Mouse (Mus musculus) kidney, embryonic 16.5 days (tissue): ENCODE results near the gene Gosr1. TPM values are rescaled to one million over a fixed set of nuclear protein-coding genes. Genes with fewer than 3 reads are reported as not detected.
"Not testable (repeated sequence)": the region's sequence is repeated elsewhere in the genome, so short reads cannot be mapped to it uniquely, and the experiment has no call there.

Experiments
- ATAC-seq: fragments of 200-750 bp; cut with Nextera tagmentation; 2 replicates; pipeline ENCODE4 v1.8.0; 2017; ENCODE audit warnings: moderate TSS enrichment; ENCODE audit not compliant: low FRiP score, low TSS enrichment
- H3K27ac ChIP-seq: fragments of 300-500 bp; sonication (generic); 2 replicates; pipeline ENCODE4 v1.5.1; 2014; ENCODE audit warnings: low read length
- H3K27me3 ChIP-seq: fragments of 300-500 bp; sonication (generic); 2 replicates; pipeline ENCODE4 v1.6.1; 2014; ENCODE audit warnings: low read length, control low read depth, mixed read lengths; ENCODE audit not compliant: insufficient read depth
- H3K36me3 ChIP-seq: fragments of 300-500 bp; sonication (generic); 2 replicates; pipeline ENCODE4 v1.6.1; 2014; ENCODE audit warnings: low read length, control low read depth, mixed read lengths; ENCODE audit not compliant: insufficient read depth
- H3K4me1 ChIP-seq: fragments of 300-500 bp; sonication (generic); 2 replicates; pipeline ENCODE4 v1.6.1; 2014; ENCODE audit warnings: low read length, control low read depth, mixed read lengths; ENCODE audit not compliant: insufficient read depth
- H3K4me2 ChIP-seq: fragments of 300-500 bp; sonication (generic); replicated peaks from 2 replicates; pipeline ENCODE4 v1.6.1; 2014; ENCODE audit warnings: low read depth, low read length
- H3K4me3 ChIP-seq: fragments of 300-500 bp; sonication (generic); 2 replicates; pipeline ENCODE4 v1.5.1; 2014; ENCODE audit warnings: mild to moderate bottlenecking, low read length
- H3K9ac ChIP-seq: fragments of 300-500 bp; sonication (generic); replicated peaks from 2 replicates; pipeline ENCODE4 v1.6.1; 2014; ENCODE audit warnings: low read length
- H3K9me3 ChIP-seq: fragments of 300-500 bp; sonication (generic); 2 replicates; pipeline ENCODE4 v1.6.1; 2016; ENCODE audit warnings: low read length, control low read depth
- WGBS: fragments of 180-500 bp; shearing (Covaris S2); extraction: QIAGEN DNeasy Blood & Tissue Kit; methylation state at CpG from one replicate; pipeline ENCODE4 v1.1.7; 2014; 5-methylcytosine and 5-hydroxymethylcytosine counted together
- polyA plus RNA-seq: library from polyadenylated mRNA; unstranded; fragments of >200 nt; fragmentation: Nextera tagmentation; extraction: Ambion mirVana; gene quantifications from 2 replicates; pipeline ENCODE4 v1.2.1, GENCODE M21; 2015

The Gosr1 gene
- polyA plus RNA-seq = 34.0 and 34.8 TPM in 2 replicates

DNA sequence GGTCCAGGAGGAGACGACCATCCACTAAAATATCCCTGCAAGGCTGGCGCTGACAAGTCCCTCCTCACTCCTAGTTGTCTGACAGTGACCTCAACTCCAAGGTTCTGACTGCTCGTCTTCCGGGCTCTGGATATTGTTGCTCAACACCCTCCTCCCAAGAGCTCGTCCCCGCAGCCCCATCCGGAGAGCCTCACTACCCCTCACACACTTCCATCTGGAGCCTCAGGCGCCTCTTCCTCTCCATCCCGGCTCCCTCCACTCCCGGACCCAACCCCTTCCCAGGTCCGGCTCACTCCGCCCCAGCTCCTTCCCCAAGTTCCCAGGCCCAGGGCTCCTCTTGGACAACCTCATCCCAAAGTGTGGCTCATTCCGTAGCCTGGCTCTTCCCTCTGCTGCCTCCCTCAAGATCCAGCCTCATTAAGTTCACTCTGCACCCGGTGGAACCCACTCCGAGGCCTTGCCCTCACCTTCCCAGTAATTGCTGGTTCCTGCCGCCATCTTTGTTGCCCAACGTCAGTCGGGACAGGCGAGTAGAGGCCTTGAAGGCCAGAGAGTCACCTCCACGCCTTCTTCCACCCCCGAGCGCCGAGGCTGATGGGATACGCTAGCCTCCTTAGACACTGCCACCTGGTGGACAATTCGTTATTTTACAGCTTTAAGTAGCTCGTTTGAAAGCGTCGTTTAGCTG lies at the start of gene Gosr1:
Gene Gosr1, minus strand, starts transcription at position 527 of the 688 bp plus-strand sequence.
- WGBS = under 1% methylated on average over 28 of the region's 28 CpGs
- Histone ChIP-seq H3K4me3 (peak within 1 kb of the TSS; percentile 96), H3K27ac (peak within 1 kb of the TSS; percentile 87), H3K4me2 (peak within 1 kb of the TSS; percentile 80), H3K9me3 (no peaks in the 10 kb centered on the region), H3K36me3 (peaks cover 14% of the 10 kb centered on the region; the same call in 1 of the 2 replicates), H3K27me3 (no peaks in the 10 kb centered on the region), H3K9ac (peak within 1 kb of the TSS; percentile 98), H3K4me1 (peaks cover 3% of the 10 kb centered on the region; the same call in 1 of the 2 replicates)
- ATAC-seq = peak; percentile 99

DNA sequence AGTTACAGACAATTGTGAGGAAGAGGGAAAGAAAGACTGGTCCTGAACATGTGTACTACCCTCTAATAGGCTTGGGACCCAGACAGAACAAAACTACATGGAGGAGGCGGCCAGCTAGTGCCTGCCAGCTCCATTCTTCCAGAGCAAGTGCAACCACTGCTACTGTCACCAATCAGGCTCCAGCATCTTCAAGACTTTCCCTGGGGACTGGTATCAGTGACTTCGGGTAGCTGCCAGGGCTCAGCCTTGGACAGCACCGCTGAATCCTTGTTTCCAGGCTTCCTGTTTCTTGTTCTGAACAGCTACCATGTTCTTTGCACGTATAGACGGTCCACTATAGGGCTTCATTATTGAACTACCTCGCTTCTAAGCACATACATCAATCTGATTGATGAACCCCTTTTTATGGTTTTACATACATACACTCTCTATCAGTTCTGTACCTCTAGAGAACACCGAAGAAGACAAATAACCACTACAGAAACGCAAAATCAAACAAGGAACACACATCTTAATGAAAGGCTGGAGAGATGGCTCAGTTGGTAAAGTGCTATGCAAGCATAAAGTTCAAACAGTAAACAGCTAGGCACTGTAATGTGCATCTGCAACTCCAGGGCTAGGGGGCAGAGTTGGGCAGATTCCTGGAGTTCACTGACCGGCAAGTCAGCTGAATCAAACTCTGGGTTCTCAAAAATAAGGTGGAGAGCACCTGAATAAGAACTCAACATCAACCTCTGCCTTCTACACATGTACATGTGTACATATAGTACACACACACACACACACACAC lies 47.5 kb upstream of the Gosr1 start:
- Histone ChIP-seq H3K27ac (no peak overlapping the region), H3K36me3 (peaks cover 31% of the 10 kb centered on the region), H3K4me3 (no peak overlapping the region), H3K9me3 (no peaks in the 10 kb centered on the region), H3K27me3 (no peaks in the 10 kb centered on the region), H3K4me2 (no peak overlapping the region), H3K4me1 (no peaks in the 10 kb centered on the region), H3K9ac (no peak overlapping the region)
- no peak for ATAC-seq
- 84% methylated on average over 9 of the region's 9 CpGs for WGBS

DNA sequence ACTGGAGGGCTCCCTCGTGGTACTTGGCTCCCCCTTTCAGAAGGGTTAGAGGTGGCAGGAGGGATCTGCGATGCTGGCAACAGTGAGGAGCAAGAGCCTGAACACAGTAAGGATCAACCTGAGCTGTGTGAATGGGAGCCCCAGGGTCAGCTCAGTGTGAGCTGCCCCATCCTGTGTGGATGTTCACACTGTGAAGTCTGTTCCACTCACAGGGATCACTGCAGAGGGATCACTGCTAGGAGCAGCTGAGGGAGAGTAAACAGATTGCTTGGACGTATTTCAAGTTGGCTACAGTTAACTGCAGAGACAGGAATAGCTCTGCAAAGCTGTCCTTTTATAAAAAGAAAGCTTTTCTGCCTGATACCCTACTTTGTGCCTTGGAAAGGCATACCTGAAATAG lies 46.1 kb upstream of the Gosr1 start:
- H3K4me1 ChIP-seq = no peaks in the 10 kb centered on the region
- ATAC-seq = no peak
- no peaks in the 10 kb centered on the region for H3K9me3 ChIP-seq
- WGBS = 51% methylated on average over 3 of the region's 3 CpGs
- peaks cover 40% of the 10 kb centered on the region for H3K36me3 ChIP-seq
- no peak overlapping the region for H3K4me2 ChIP-seq
- no peak overlapping the region for H3K4me3 ChIP-seq
- H3K27ac ChIP-seq = no peak overlapping the region
- no peak overlapping the region for H3K9ac ChIP-seq
- no peaks in the 10 kb centered on the region for H3K27me3 ChIP-seq

- no peak for ATAC-seq
- 81% methylated on average over 7 of the region's 7 CpGs for WGBS
- peaks cover 34% of the 10 kb centered on the region for H3K36me3 ChIP-seq
These were observed 45.2 kb upstream of the Gosr1 start for GRCm38 (mm10) chr11:76808550-76808949.

GRCm38 (mm10) chr11:76807007-76807679 lies 43.8 kb upstream of the Gosr1 start:
- no peaks in the 10 kb centered on the region for H3K9me3 ChIP-seq
- no peak overlapping the region for H3K4me3 ChIP-seq
- WGBS = 89% methylated on average over 3 of the region's 3 CpGs
- no peaks in the 10 kb centered on the region for H3K4me1 ChIP-seq
- no peak overlapping the region for H3K9ac ChIP-seq
- no peak overlapping the region for H3K4me2 ChIP-seq
- H3K27me3 ChIP-seq = no peaks in the 10 kb centered on the region
- no peak for ATAC-seq
- H3K27ac ChIP-seq = no peak overlapping the region
- peaks cover 39% of the 10 kb centered on the region for H3K36me3 ChIP-seq

More at GRCm38 (mm10) chr11:76808550-76808949, 45.2 kb upstream of the Gosr1 start:
- no peaks in the 10 kb centered on the region for H3K9me3 ChIP-seq
- no peak overlapping the region for H3K4me2 ChIP-seq
- H3K9ac ChIP-seq = no peak overlapping the region
- no peaks in the 10 kb centered on the region for H3K4me1 ChIP-seq
- H3K27ac ChIP-seq = no peak overlapping the region
- H3K27me3 ChIP-seq = no peaks in the 10 kb centered on the region
- no peak overlapping the region for H3K4me3 ChIP-seq

GRCm38 (mm10) chr11:76806026-76806425 lies 42.6 kb upstream of the Gosr1 start:
- H3K4me3 ChIP-seq = no peak overlapping the region
- no peak overlapping the region for H3K9ac ChIP-seq
- no peak for ATAC-seq
- WGBS = 86% methylated on average over 4 of the region's 4 CpGs
- H3K27ac ChIP-seq = no peak overlapping the region
- no peaks in the 10 kb centered on the region for H3K9me3 ChIP-seq
- H3K36me3 ChIP-seq = peaks cover 43% of the 10 kb centered on the region
- no peaks in the 10 kb centered on the region for H3K4me1 ChIP-seq
- no peaks in the 10 kb centered on the region for H3K27me3 ChIP-seq
- H3K4me2 ChIP-seq = no peak overlapping the region

GRCm38 (mm10) chr11:76805072-76805471 lies 41.7 kb upstream of the Gosr1 start:
- H3K27ac ChIP-seq, H3K9ac ChIP-seq, H3K4me1 ChIP-seq, H3K27me3 ChIP-seq, H3K9me3 ChIP-seq, H3K4me2 ChIP-seq, ATAC-seq, H3K4me3 ChIP-seq: not testable (repeated sequence)
- H3K36me3 ChIP-seq = peaks cover 43% of the 10 kb centered on the region
- 99% methylated on average over 2 of the region's 4 CpGs for WGBS

DNA sequence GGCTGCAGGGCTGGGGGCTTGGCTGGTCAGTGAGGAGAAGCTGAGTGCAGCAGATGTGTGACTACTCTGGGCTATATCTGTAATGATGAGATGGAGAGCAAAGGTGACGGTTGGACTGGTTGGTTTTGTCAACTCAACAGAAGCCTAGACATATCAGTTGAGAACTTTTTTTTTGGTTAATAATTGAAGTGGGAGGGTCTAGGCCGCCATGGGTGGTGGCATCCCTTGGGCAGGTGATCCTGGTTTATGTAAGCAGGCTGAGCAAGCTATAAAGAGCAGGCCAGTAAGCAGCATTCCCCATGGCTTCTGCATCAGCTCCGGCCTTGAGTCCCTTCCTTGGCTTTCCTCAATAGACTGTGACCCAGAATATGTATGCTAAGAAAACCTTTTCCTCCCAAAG lies 39.9 kb upstream of the Gosr1 start:
- H3K4me2 ChIP-seq = no peak overlapping the region
- WGBS = 87% methylated on average over 3 of the region's 3 CpGs
- no peak for ATAC-seq
- H3K4me3 ChIP-seq = no peak overlapping the region
- no peaks in the 10 kb centered on the region for H3K4me1 ChIP-seq
- peaks cover 44% of the 10 kb centered on the region for H3K36me3 ChIP-seq
- no peak overlapping the region for H3K9ac ChIP-seq
- no peaks in the 10 kb centered on the region for H3K9me3 ChIP-seq
- H3K27me3 ChIP-seq = no peaks in the 10 kb centered on the region
- no peak overlapping the region for H3K27ac ChIP-seq

DNA sequence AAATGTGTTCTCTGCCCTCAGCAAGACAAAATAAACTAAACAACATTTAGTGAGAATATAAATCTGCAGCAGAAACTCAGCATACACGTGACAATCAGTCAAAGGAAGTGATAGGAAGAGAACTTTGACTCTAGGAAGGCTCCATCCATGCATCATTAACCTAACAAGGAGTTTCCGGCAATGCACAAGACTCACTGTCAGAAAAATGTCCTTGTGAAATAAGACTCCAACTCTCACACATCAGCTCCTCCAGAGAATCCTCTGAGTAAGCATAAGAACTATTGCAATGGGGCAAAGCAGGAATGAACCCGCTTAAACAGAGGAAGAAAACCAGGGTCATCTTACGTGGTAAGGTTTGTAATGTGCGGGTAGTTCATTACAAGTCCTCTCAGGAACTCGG lies 33.9 kb upstream of the Gosr1 start:
- Histone ChIP-seq H3K27me3 (no peaks in the 10 kb centered on the region), H3K9ac (no peak overlapping the region), H3K27ac (peak overlapping the region; percentile 45; the same call in 1 of the 2 replicates), H3K36me3 (peaks cover 37% of the 10 kb centered on the region), H3K4me3 (no peak overlapping the region), H3K4me2 (no peak overlapping the region), H3K9me3 (no peaks in the 10 kb centered on the region), H3K4me1 (no peaks in the 10 kb centered on the region)
- WGBS = 51% methylated on average over 6 of the region's 6 CpGs
- no peak; the same call in 1 of the 2 replicates for ATAC-seq
